Mouse (Mus musculus) embryonic facial prominence, embryonic 11.5 days (tissue): Measurements from ENCODE around the gene Mgll. TPM values are rescaled to one million over a fixed set of nuclear protein-coding genes. Genes with fewer than 3 reads are reported as not detected.

Experiments used
- polyA plus RNA-seq: library from polyadenylated mRNA; unstranded; fragments of >200 nt; fragmentation: Nextera tagmentation; extraction: Ambion mirVana; gene quantifications from 2 replicates; pipeline ENCODE4 v1.2.1, GENCODE M21; 2014

Mgll gene
- polyA plus RNA-seq, 1 experiment from 2014 or later, result 3.0 TPM

Other genes with a start within 250 kb of the Mgll start
- gene Sec61a1, start 205.5 kb upstream of the Mgll start, polyA plus RNA-seq, result 160 and 163 TPM in 2 replicates
- not detected in 2 replicates for gene Kbtbd12, start 86.5 kb upstream of the Mgll start, polyA plus RNA-seq
- gene Abtb1, start 117.6 kb downstream of the Mgll start, polyA plus RNA-seq, result 13.7 and 16.5 TPM in 2 replicates
- 56.8 and 71.1 TPM in 2 replicates for gene Podxl2, start 150.6 kb downstream of the Mgll start, polyA plus RNA-seq
- gene Mcm2, start 174.4 kb downstream of the Mgll start, polyA plus RNA-seq, result 202 and 203 TPM in 2 replicates
- gene Tpra1, start 177.8 kb downstream of the Mgll start, polyA plus RNA-seq, result 41.0 and 45.0 TPM in 2 replicates